Mouse (Mus musculus) E14TG2a.4 (cell line): Measurements from ENCODE around the gene Fzd7.

Experiments used
- CTCF ChIP-seq: conservative IDR thresholded peaks from 2 replicates; pipeline ENCODE4 v1.5.1; 2014; ENCODE audit warnings: low read length
- NANOG ChIP-seq: IDR thresholded peaks from 2 replicates; pipeline ENCODE4 v1.6.1; 2014; ENCODE audit warnings: borderline replicate concordance, low read length, mixed read lengths
- POU5F1 ChIP-seq: IDR thresholded peaks from 2 replicates; pipeline ENCODE4 v1.6.1; 2014; ENCODE audit warnings: low read length, borderline replicate concordance

DNA sequence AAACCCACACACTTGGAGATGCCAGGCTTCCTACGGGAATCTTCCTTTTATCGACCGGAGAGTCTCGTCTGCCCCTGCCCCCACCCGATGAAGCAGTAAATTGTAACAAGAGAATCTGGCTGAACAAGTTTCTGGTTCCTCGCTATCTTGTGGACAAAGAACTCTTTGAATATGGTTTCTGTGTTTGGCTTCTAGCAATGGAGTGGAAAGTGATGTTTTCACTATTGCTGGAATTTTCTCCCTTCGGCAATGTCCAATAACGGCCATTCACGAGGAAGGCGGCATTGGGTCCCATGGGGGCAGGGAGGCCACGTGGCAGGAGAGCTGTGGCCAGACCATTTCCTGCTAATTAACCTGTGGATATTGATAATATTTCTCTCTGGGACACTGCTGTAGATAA, 32.8 kb upstream of the Fzd7 start:
- TF ChIP-seq CTCF: no peak
- no peak for TF ChIP-seq NANOG
- no peak for TF ChIP-seq POU5F1
